Mouse (Mus musculus): ENCODE data around the gene Cab39.

The Cab39 gene

DNA sequence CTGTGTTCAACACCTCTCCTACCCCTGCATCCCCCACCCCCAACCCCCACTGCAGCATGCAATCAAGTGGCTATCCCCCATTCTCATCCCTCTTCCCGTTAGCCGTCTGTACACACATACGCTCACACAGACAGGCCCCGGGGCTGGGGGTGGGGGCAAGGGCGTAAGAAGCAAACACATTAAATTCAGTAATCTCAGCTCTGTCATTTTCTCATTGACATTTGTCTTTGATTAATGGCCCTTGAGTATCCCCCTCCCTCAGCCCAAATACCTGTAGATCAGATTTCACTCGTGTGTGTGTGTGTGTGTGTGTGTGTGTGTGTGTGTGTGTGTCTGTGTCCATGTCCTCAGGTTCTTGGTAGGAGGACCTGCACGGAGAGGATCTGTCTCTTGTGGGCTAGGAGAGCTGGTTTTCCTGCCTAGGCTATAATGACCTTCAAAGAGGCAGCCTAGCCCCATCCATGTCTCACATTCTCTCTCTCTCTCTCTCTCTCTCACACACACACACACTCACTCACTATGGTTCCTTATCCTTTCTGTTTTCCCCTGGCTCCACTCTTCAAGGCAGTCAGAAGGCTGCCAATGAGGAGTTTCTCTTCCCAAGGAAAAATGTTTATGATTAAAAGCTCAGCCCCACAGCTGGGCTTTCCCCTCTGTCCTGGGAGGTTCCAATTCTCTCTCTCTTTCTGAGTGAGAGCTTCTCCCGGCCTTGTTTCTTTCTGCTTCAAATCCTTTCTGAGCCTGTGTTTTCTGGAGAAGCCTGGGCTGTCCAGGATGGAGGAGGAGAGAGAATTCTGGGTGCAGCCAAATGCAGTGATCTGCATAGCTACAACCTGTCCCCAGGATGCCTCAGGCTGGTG lies 104.9 kb downstream of the Cab39 start:
- no peak for DNase-seq (ENCODE audit: extremely low read depth, low read depth)

DNA sequence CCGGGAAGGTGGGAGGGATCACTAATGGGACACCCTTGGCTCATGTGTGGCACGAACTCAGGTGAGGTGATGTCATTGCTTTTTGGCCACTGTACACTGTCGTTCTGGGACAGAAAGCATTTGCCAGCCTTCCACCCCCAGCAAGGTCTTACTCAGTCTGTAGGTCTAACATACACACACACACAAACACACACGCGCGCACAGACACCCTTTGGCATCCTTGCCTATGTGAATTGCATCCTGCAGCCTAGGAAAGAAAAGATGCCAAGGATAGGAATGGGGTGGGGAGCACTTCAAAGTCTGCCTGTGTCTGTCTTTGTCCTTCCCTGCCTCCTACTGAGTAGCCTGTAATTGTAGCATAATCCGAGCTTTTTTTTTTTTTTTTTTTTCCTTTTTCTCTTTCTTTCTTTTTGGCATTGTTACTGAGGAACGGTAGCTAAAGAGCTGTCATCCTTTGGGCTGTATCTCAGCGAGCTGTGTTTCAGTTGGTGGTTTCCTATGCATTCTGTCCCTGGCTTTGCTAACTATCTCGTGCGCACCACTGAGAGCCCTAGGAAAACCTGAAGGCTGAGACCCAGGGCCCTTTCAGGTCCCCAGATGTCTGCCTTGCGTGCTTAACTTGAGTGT lies 105.6 kb downstream of the Cab39 start:
- DNase-seq (ENCODE audit: extremely low read depth, low read depth): no peak

- no peak for DNase-seq (ENCODE audit: extremely low read depth, low read depth)
Observed at GRCm38 (mm10) chr1:85899388-85899761, 106.1 kb downstream of the Cab39 start.

DNA sequence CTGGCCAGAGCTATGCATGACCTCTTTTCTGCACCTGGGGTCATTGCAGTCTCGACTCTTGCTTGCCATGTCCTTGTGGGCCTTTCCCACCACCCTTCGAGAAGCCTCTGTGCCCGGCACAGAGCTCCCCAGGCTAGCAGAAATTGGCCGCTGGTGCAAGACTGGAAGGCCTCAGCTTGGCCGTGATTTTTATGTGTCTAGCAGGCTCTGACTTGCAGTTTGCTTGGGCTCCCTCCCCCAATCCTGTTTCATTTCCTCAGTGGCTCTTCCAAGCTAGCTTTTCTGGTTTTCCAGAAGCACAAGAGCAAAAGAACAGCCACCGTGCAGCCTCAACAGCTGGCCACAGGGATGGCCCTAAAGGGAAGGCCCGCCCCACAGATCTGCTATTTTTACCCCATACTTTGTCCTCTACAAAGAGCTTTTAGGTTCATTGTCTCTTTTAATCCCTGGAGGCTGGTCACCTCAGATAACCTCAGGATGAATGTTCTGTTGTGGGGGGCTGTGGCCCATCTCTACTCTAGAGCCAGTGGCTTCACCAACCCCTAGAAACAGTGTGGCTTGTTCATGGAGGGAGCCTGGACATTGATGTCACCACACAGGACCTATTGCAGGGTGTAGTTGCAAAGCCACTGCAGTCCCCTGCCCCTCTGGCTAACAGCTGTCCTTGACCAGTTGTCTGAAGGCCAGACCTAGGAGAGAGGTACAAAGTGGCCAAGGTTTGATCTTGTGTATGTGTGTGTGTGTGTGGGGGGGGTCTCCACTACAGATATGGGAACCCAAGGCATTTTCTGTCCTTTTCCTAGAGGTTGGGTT lies 107.5 kb downstream of the Cab39 start:
- no peak for DNase-seq (ENCODE audit: extremely low read depth, low read depth)

Measured in MEL-GATA-1-ER (cell line).